In the genomic region with DNA sequence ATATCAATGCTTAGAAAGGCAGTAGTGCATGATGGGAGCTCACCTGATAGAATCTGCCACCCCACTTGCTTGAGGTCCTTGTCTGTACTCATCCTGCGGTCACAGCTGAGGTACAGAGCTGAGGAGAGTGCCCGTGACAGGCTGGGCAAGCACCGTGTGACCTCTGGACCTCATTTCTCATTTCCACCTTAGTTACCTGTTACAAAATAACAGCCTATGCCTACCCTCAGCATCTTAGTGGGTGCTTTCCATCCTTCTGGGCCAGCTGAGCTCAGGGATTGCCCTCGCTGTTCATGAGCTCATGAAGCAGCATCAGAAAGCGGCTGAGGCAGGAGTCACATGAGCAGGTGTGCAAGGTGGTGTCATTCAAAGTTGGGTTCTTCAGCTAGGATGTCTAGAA, we compare ENCODE assay signal across 20 mouse cellular contexts.
A peak's percentile ranks its signal among the peaks of the same experiment; 100 is the strongest.
DNase-seq lines count a peak whose midpoint lies in the region; TF ChIP-seq lines count a peak whose summit lies in the region.
"Had no signal": no experiment of that assay in that cellular context is flagged by ENCODE, and none has a peak within 500 bp of the region (broad histone marks: within the 10 kb centered on the region; RNA-seq: fewer than 3 reads in every experiment).

No protein-coding gene starts in this region.

- no peak overlapping the region for H3K9ac ChIP-seq in CH12.LX (ENCODE audit: insufficient read depth, low read depth)
- H3K9ac ChIP-seq: embryonic facial prominence, embryonic 12.5 days; forebrain, embryonic 15.5 days; hindbrain, embryonic 12.5 days had no signal

- TF ChIP-seq CTCF in CH12.LX (conservative IDR thresholded peaks at IDR 0.05 in 1 of 2, IDR thresholded peaks at IDR 0.05 in 1 of 2; ENCODE audit: low read depth in 2 of 2, low read length in 2 of 2) = no peak
- no peak for TF ChIP-seq CTCF in cerebellum, adult 2 months (IDR thresholded peaks at IDR 0.05; ENCODE audit: borderline replicate concordance, insufficient read depth, low read depth, low read length)

- no peaks in the 10 kb centered on the region for H3K9me3 ChIP-seq in CH12.LX (replicated peaks; ENCODE audit: low read length)
- H3K9me3 ChIP-seq: embryonic facial prominence, embryonic 12.5 days; forebrain, embryonic 15.5 days; hindbrain, embryonic 12.5 days had no signal

- no peak overlapping the region for H3K27ac ChIP-seq in CH12.LX (ENCODE audit: insufficient read depth, low read depth)
- no peak overlapping the region for H3K27ac ChIP-seq in cerebellum, adult 2 months (ENCODE audit: insufficient read depth, low read length)
- H3K27ac ChIP-seq: embryonic facial prominence, embryonic 12.5 days; forebrain, embryonic 15.5 days; hindbrain, embryonic 12.5 days; hindbrain, postnatal 0 days had no signal

- peaks cover 12 to 22% of the 10 kb centered on the region in 2 experiments for H3K4me1 ChIP-seq in CH12.LX (ENCODE audit: control insufficient read depth in 1 of 2, insufficient read depth in 2 of 2)
- H3K4me1 ChIP-seq in cerebellum, adult 2 months (ENCODE audit: control insufficient read depth, insufficient read depth, low read length) = peaks cover 42% of the 10 kb centered on the region

- no peak for TF ChIP-seq POLR2A in CH12.LX (IDR thresholded peaks at IDR 0.05; ENCODE audit: low read depth, low read length)
- no peak for TF ChIP-seq POLR2A in cerebellum, adult 2 months (IDR thresholded peaks at IDR 0.05; ENCODE audit: borderline replicate concordance, insufficient read depth, low read length)

- DNase-seq in kidney, adult 18-20 months = peak; percentile 40
- DNase-seq in kidney, postnatal 14 days = no peak
- DNase-seq in CH12.LX (ENCODE audit: extremely low read depth) = no peak
- DNase-seq in brain, adult 2 months (ENCODE audit: low read depth, low spot score) = peak; percentile 31
- DNase-seq in kidney, postnatal 36 days = peak; percentile 51 to 66
- DNase-seq in spleen, postnatal 14 days (ENCODE audit: low spot score in 2 of 2) = no peak
- no peak for DNase-seq in cerebellum, adult 2 months
- DNase-seq: adrenal gland, adult 8-10 months; adrenal gland, postnatal 36 days; cerebellum, adult 11 months; cerebellum, adult 9-10 months; cerebellum, postnatal 25 days; gastrocnemius, postnatal 25 days; heart, postnatal 10 days; heart, postnatal 4 days had no signal

- WGBS in cerebellum, adult 2 months = 91% methylated on average over 5 of the region's 5 CpGs

- H3K36me3 ChIP-seq in CH12.LX (replicated peaks in 1 of 2; ENCODE audit: control insufficient read depth in 1 of 2, insufficient read depth in 1 of 2, low read length in 1 of 2) = peaks cover 0 to 13% of the 10 kb centered on the region in 2 experiments
- H3K36me3 ChIP-seq: G1E had no signal

- no peak for TF ChIP-seq EP300 in CH12.LX (IDR thresholded peaks at IDR 0.05; ENCODE audit: low read length)

- no peak for TF ChIP-seq RAD21 in CH12.LX (IDR thresholded peaks at IDR 0.05; ENCODE audit: low read depth, low read length)

- no peaks in the 10 kb centered on the region for H3K79me2 ChIP-seq in CH12.LX (replicated peaks; ENCODE audit: control insufficient read depth, extremely low read depth, insufficient read depth, poor library complexity, severe bottlenecking)

- no peak overlapping the region for H3K4me3 ChIP-seq in CH12.LX (replicated peaks in 1 of 3; ENCODE audit: low read depth in 2 of 3, low read length in 2 of 3, poor library complexity in 1 of 3)
- H3K4me3 ChIP-seq in cerebellum, adult 2 months (replicated peaks; ENCODE audit: insufficient read depth, low read depth, low read length) = no peak overlapping the region
- H3K4me3 ChIP-seq: embryonic facial prominence, embryonic 12.5 days; forebrain, embryonic 15.5 days; hindbrain, embryonic 12.5 days had no signal

- H3K4me2 ChIP-seq in CH12.LX (ENCODE audit: insufficient read depth, low read depth, poor library complexity, severe bottlenecking) = no peak overlapping the region
- H3K4me2 ChIP-seq: embryonic facial prominence, embryonic 12.5 days; forebrain, embryonic 15.5 days; hindbrain, embryonic 12.5 days had no signal

- in situ Hi-C loops in CH12.LX (cut with MboI; ENCODE audit: low pct_ligation_motif_present, low pct_unique_long_range_greater_than_20kb, low sequenced_read_pairs) = no loop called here

- dilution Hi-C loops in CH12.LX (cut with MboI; ENCODE audit: extremely low pct_ligation_motif_present, extremely low pct_unique_long_range_greater_than_20kb, low sequenced_read_pairs) = no loop called here

- H3K27me3 ChIP-seq in CH12.LX (replicated peaks) = no peaks in the 10 kb centered on the region
- no peaks in the 10 kb centered on the region for H3K27me3 ChIP-seq in cerebellum, adult 2 months (ENCODE audit: control insufficient read depth, insufficient read depth, low read length)
- H3K27me3 ChIP-seq: embryonic facial prominence, embryonic 12.5 days; forebrain, embryonic 15.5 days; hindbrain, embryonic 12.5 days had no signal

TF ChIP-seq in CH12.LX, 34 proteins besides CTCF, POLR2A, EP300 and RAD21:
- TF ChIP-seq ZNF384 (IDR thresholded peaks at IDR 0.05; ENCODE audit: low read depth, low read length) (no peak), BHLHE40 (IDR thresholded peaks at IDR 0.05; ENCODE audit: low read depth, low read length) (peak; percentile 23; the same call in 1 of the 2 replicates)

Comparison
In these comparisons a context has a peak if more than half of its experiments do, and no peak if none do; other contexts are left out.
1. DNase-seq: peak in kidney, adult 18-20 months (single experiment), brain, adult 2 months (single experiment) and kidney, postnatal 36 days (2 of 2); none in kidney, postnatal 14 days (single experiment), CH12.LX (single experiment), spleen, postnatal 14 days (0 of 2) and cerebellum, adult 2 months (0 of 2).